ENCODE assay signal across 24 mouse cellular contexts in genomic region chr2:80416286-80416685, GRCm38 (mm10). TPM values are rescaled to one million over a fixed set of nuclear protein-coding genes. Genes with fewer than 3 reads are reported as not detected.
DNase-seq lines count a peak whose midpoint lies in the region; ATAC-seq lines count a peak whose summit lies in the region.
"Had no signal": no experiment of that assay in that cellular context is flagged by ENCODE, and none has a peak within 500 bp of the region (broad histone marks: within the 10 kb centered on the region; RNA-seq: fewer than 3 reads in every experiment).

No protein-coding gene starts in this region.

- H3K27ac ChIP-seq in kidney, embryonic 16.5 days (ENCODE audit: low read length): no peak overlapping the region
- H3K27ac ChIP-seq in kidney, embryonic 15.5 days: no peak overlapping the region
- H3K27ac ChIP-seq: embryonic facial prominence, embryonic 10.5 days; embryonic facial prominence, embryonic 12.5 days; forebrain, embryonic 13.5 days; forebrain, embryonic 15.5 days had no signal

- no peak overlapping the region for H3K4me3 ChIP-seq in kidney, embryonic 16.5 days (ENCODE audit: low read length)
- no peak overlapping the region for H3K4me3 ChIP-seq in kidney, embryonic 15.5 days (replicated peaks)
- H3K4me3 ChIP-seq: embryonic facial prominence, embryonic 10.5 days; embryonic facial prominence, embryonic 12.5 days; forebrain, embryonic 13.5 days; forebrain, embryonic 15.5 days had no signal

- H3K9ac ChIP-seq in kidney, embryonic 16.5 days (replicated peaks; ENCODE audit: low read length): no peak overlapping the region
- H3K9ac ChIP-seq in kidney, embryonic 15.5 days: no peak overlapping the region
- H3K9ac ChIP-seq: embryonic facial prominence, embryonic 12.5 days; forebrain, embryonic 13.5 days; forebrain, embryonic 15.5 days had no signal

- no peaks in the 10 kb centered on the region for H3K9me3 ChIP-seq in kidney, embryonic 16.5 days (ENCODE audit: low read length)
- no peaks in the 10 kb centered on the region for H3K9me3 ChIP-seq in kidney, embryonic 15.5 days (replicated peaks)
- H3K9me3 ChIP-seq: embryonic facial prominence, embryonic 10.5 days; embryonic facial prominence, embryonic 12.5 days; forebrain, embryonic 13.5 days; forebrain, embryonic 15.5 days; G1E had no signal

- 73% methylated on average over 6 of the region's 6 CpGs for WGBS in kidney, embryonic 16.5 days
- 81% methylated on average over 6 of the region's 6 CpGs for WGBS in kidney, embryonic 15.5 days

- no peak overlapping the region for H3K4me2 ChIP-seq in kidney, embryonic 16.5 days (replicated peaks; ENCODE audit: low read depth, low read length)
- no peak overlapping the region for H3K4me2 ChIP-seq in kidney, embryonic 15.5 days
- H3K4me2 ChIP-seq: embryonic facial prominence, embryonic 12.5 days; forebrain, embryonic 13.5 days; forebrain, embryonic 15.5 days had no signal

- no peaks in the 10 kb centered on the region for H3K36me3 ChIP-seq in kidney, embryonic 16.5 days (ENCODE audit: insufficient read depth, low read length)
- no peaks in the 10 kb centered on the region for H3K36me3 ChIP-seq in kidney, embryonic 15.5 days
- H3K36me3 ChIP-seq: embryonic facial prominence, embryonic 12.5 days; forebrain, embryonic 15.5 days; G1E had no signal

- H3K27me3 ChIP-seq in kidney, embryonic 16.5 days (ENCODE audit: insufficient read depth, low read length): no peaks in the 10 kb centered on the region
- H3K27me3 ChIP-seq in kidney, embryonic 15.5 days: no peaks in the 10 kb centered on the region
- H3K27me3 ChIP-seq: CH12.LX; embryonic facial prominence, embryonic 12.5 days; forebrain, embryonic 13.5 days; forebrain, embryonic 15.5 days had no signal

- ATAC-seq in kidney, embryonic 16.5 days (ENCODE audit: low FRiP score, low TSS enrichment): no peak
- no peak for ATAC-seq in kidney, embryonic 15.5 days (replicated peaks; ENCODE audit: low FRiP score)
- ATAC-seq: activated CD4-positive, CD25-positive, alpha-beta regulatory T cell, adult 4 months; CD4-positive, CD25-positive, alpha-beta regulatory T cell, adult 4 months; forebrain, embryonic 13.5 days; forebrain, embryonic 15.5 days; Patski had no signal

- peak; percentile 19 for DNase-seq in kidney, adult 11 months
- peak; percentile 32 to 39 for DNase-seq in kidney, adult 8-10 months
- peak; percentile 15 for DNase-seq in kidney, postnatal 14 days
- no peak for DNase-seq in kidney, adult 18-20 months
- DNase-seq: adrenal gland, adult 8-10 months; adrenal gland, postnatal 14 days; adrenal gland, postnatal 36 days; B cell, adult 2 months; cerebellum, adult 11-12 months; cerebellum, adult 2 months; cerebellum, adult 9-10 months; cerebellum, postnatal 10 days; cerebellum, postnatal 25 days had no signal

- H3K4me1 ChIP-seq in kidney, embryonic 16.5 days (ENCODE audit: insufficient read depth, low read length): no peaks in the 10 kb centered on the region
- H3K4me1 ChIP-seq in kidney, embryonic 15.5 days: 0 out of 2 replicates have a peak, but pooled peaks cover 4% of the 10 kb centered on the region
- H3K4me1 ChIP-seq: forebrain, embryonic 13.5 days; forebrain, embryonic 15.5 days had no signal

RNA-seq across cellular contexts. Expression of gene Frzb, which starts 31.1 kb away (rescaled TPM):
- polyA plus RNA-seq in kidney, embryonic 16.5 days (2015; fragmentation: Nextera tagmentation; extraction: Ambion mirVana): 24.7 and 26.8 TPM in 2 replicates
- 24.6 and 26.1 TPM in 2 replicates for polyA plus RNA-seq in kidney, embryonic 15.5 days (2015; fragmentation: Nextera tagmentation; extraction: Ambion mirVana)
- polyA plus RNA-seq: activated CD4-positive, CD25-positive, alpha-beta regulatory T cell, adult 4 months; CD4-positive, CD25-positive, alpha-beta regulatory T cell, adult 4 months had no signal
